Mouse (Mus musculus) cortical plate, adult 2 months (tissue): ENCODE results near the gene Cacna1c. TPM values are rescaled to one million over a fixed set of nuclear protein-coding genes. Genes with fewer than 3 reads are reported as not detected.

ENCODE experiments used
- H3K27ac ChIP-seq: fragments of 200-500 bp; 2 replicates; pipeline ENCODE4 v1.5.1; 2012; ENCODE audit warnings: low read length, control low read depth, inconsistent platforms; ENCODE audit not compliant: insufficient read depth
- H3K4me1 ChIP-seq: fragments of 200-500 bp; 2 replicates; pipeline ENCODE4 v1.6.1; 2011; ENCODE audit warnings: low read length; ENCODE audit not compliant: control insufficient read depth, insufficient read depth
- H3K4me3 ChIP-seq: fragments of 200-500 bp; 2 replicates; pipeline ENCODE4 v1.5.1; 2011; ENCODE audit warnings: mild to moderate bottlenecking, low read length, control low read depth; ENCODE audit not compliant: insufficient read depth
- CTCF ChIP-seq: fragments of 200-500 bp; IDR thresholded peaks from 2 replicates; pipeline ENCODE4 v1.5.1; 2011; ENCODE audit warnings: mild to moderate bottlenecking, control low read depth, low read length; ENCODE audit not compliant: insufficient read depth; ENCODE audit errors: extremely low read depth
- POLR2A ChIP-seq: fragments of 200-500 bp; IDR thresholded peaks from 2 replicates; pipeline ENCODE4 v1.6.1; 2011; ENCODE audit warnings: mild to moderate bottlenecking, low read length, control low read depth; ENCODE audit not compliant: insufficient read depth; ENCODE audit errors: extremely low read depth
- polyA plus RNA-seq: library from polyadenylated mRNA; depleted of rRNA; stranded (reverse); fragments of >200 nt; gene quantifications from 2 replicates; pipeline ENCODE4 v1.2.3, GENCODE M21; 2012

The Cacna1c gene
- polyA plus RNA-seq, 1 experiment = 15.9 TPM

DNA sequence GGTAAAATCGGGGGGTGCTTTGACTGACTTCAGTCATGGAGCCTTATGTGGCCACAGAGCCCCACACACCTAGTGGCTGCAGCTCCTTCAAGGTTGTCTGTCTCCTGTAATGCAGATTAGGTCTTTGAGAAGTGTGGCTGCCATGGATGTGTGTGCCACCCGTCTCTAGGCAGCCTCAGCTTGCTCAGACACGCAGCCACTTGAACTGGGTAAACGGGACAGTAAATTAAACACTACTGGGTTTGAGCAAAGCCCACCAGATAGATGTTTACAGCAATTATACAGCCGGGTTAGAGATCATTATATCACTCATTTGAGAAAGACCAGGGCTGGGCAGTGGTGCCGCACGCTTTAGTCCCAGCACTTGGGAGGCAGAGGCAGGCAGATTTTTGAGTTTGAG lies 1.6 kb downstream of the Cacna1c start:
- TF ChIP-seq CTCF (no peak), POLR2A (no peak)

DNA sequence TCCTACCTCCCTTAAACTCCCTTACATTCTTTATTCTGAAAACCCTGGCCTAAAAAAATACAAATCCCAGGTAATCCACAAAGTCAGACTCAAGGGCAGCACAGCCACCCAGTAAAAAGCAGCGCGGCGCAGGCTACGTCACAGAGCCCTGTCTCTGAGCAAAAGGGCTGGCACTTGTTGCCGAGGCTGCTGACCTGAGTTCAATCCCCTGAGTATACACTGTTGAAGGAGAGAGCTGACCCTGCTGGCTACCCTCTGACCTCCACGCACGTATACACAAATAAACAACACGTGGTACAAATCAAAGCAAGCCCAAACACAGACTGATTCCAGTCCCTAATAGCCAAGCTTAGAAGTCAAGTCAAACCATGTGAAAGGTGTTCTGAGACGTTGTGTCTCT lies 2.1 kb downstream of the Cacna1c start:
- TF ChIP-seq POLR2A = no peak
- TF ChIP-seq CTCF = no peak

More for the DNA sequence above, 1.6 kb downstream of the Cacna1c start:
- Histone ChIP-seq H3K4me3 (no peak overlapping the region), H3K27ac (no peak overlapping the region), H3K4me1 (peaks cover 3% of the 10 kb centered on the region; the same call in 1 of the 2 replicates)

GRCm38 (mm10) chr6:119193571-119194154 lies 2.6 kb downstream of the Cacna1c start:
- no peak overlapping the region for H3K27ac ChIP-seq
- TF ChIP-seq CTCF (no peak), POLR2A (no peak)

More for the DNA sequence above, 2.1 kb downstream of the Cacna1c start:
- Histone ChIP-seq H3K27ac (no peak overlapping the region), H3K4me1 (peaks cover 3% of the 10 kb centered on the region; the same call in 1 of the 2 replicates), H3K4me3 (no peak overlapping the region)

DNA sequence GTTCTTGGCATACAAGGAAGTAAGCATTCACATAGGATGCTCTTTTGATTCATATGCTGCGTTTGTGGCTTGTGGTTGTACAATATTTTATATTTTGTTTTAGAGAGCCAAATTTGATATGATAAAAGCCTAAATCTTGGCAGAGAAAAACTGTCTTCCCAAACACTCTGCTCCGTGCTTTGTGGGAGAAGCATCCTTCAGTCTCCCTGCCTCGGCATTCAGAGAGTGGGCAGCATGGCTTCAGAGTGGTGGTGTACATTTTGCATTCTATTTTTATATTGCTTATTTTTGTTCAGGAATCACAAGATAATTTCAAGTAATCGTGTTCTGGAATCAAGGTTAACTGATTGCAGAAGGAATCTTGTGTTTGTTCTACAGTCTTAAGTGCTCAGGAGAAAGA lies 4.7 kb downstream of the Cacna1c start:
- peaks cover 3% of the 10 kb centered on the region; the same call in 1 of the 2 replicates for H3K4me1 ChIP-seq
- H3K4me3 ChIP-seq = no peak overlapping the region
- no peak overlapping the region for H3K27ac ChIP-seq
- TF ChIP-seq CTCF = no peak
- TF ChIP-seq POLR2A = no peak

More at GRCm38 (mm10) chr6:119193571-119194154, 2.6 kb downstream of the Cacna1c start:
- Histone ChIP-seq H3K4me3 (no peak overlapping the region), H3K4me1 (peaks cover 3% of the 10 kb centered on the region; the same call in 1 of the 2 replicates)

- Histone ChIP-seq H3K4me3 (no peak overlapping the region), H3K27ac (no peak overlapping the region), H3K4me1 (peaks cover 3% of the 10 kb centered on the region; the same call in 1 of the 2 replicates)
- TF ChIP-seq POLR2A = no peak
- no peak for TF ChIP-seq CTCF
Observed at GRCm38 (mm10) chr6:119187631-119188030, 8.6 kb downstream of the Cacna1c start.

DNA sequence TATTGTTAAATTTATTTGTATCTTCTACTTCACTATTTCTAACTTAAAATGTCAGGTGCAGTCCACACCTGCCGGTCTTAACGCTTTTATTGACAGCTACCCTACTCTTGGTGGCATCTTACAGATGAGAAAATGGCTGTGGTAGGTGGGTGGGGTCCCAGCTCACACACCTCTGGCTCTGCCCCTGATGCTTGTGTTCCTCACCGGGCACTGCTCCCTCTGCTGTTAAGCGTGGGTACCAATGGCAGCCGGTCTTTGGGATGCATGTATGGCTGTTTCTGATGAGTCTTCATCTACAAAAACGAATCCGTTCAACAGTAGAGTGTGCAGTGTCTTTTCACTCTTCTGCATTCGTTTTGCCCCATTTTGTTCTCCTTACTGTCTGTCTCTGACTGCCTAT lies 9.6 kb downstream of the Cacna1c start:
- Histone ChIP-seq H3K4me1 (peaks cover 1% of the 10 kb centered on the region; the same call in 1 of the 2 replicates), H3K4me3 (no peak overlapping the region), H3K27ac (no peak overlapping the region)
- TF ChIP-seq POLR2A (no peak), CTCF (peak; percentile 38)

GRCm38 (mm10) chr6:119183781-119184180 lies 12.4 kb downstream of the Cacna1c start:
- TF ChIP-seq POLR2A (no peak), CTCF (no peak)
- Histone ChIP-seq H3K27ac (no peak overlapping the region), H3K4me1 (no peaks in the 10 kb centered on the region), H3K4me3 (no peak overlapping the region)

- no peak for TF ChIP-seq CTCF
- TF ChIP-seq POLR2A = no peak
- no peak overlapping the region for H3K27ac ChIP-seq
- H3K4me1 ChIP-seq = peaks cover 1% of the 10 kb centered on the region; the same call in 1 of the 2 replicates
- no peak overlapping the region for H3K4me3 ChIP-seq
Observed at GRCm38 (mm10) chr6:119182211-119182610, 14.0 kb downstream of the Cacna1c start.

DNA sequence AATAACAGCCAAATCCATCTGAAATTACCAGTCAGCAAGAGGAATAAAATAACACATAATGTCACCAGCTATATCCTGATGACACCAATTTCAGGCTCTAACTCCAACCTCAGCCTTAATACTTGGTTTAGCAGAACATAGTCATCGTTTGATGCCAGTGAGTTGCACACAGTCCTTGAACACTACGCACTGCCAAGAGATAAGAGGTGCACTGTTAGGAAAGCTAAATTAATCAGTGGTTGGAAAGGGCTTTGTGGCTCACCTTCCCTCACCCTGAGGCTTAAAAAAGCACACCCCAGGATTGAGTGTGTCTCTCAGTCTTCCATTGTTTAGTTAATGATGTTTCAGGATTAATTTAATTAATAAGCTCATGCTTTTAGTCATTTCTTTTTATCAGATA lies 16.0 kb downstream of the Cacna1c start:
- H3K4me3 ChIP-seq = no peak overlapping the region
- TF ChIP-seq CTCF (no peak), POLR2A (no peak)
- no peak overlapping the region for H3K27ac ChIP-seq
- peaks cover 6% of the 10 kb centered on the region for H3K4me1 ChIP-seq

DNA sequence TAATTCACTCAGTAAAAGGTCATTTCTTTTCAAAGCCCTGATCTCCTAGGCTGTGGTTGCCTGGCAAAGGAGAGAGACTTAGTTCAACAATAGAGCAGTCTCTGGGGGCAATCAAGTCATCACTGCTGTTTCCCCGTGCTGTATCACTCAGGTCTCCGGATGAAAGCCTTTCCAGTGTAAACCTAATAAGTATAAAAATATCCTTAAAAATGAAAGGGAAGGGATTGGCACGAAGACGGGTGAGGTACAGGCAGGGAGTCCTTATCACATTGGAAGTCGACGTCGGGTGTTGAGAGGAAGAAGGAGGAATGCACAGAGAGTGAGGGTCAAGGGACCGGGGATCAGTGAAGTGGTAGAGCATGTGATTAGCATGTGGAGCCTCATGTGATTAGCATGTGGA lies 19.1 kb downstream of the Cacna1c start:
- Histone ChIP-seq H3K27ac (no peak overlapping the region), H3K4me1 (peaks cover 6% of the 10 kb centered on the region), H3K4me3 (no peak overlapping the region)
- TF ChIP-seq POLR2A = no peak
- no peak for TF ChIP-seq CTCF

GRCm38 (mm10) chr6:119176103-119176502 lies 20.1 kb downstream of the Cacna1c start:
- H3K27ac ChIP-seq = no peak overlapping the region
- peak overlapping the region; percentile 95; the same call in 1 of the 2 replicates for H3K4me3 ChIP-seq
- TF ChIP-seq CTCF = no peak
- TF ChIP-seq POLR2A = no peak
- peaks cover 6% of the 10 kb centered on the region for H3K4me1 ChIP-seq
